Mouse (Mus musculus) C2C12 (cell line): ENCODE measurements around the gene Wscd1.

Experiments
- CTCF ChIP-seq: IDR thresholded peaks from one replicate; pipeline ENCODE4 v1.5.1; 2011; ENCODE audit not compliant: control insufficient read depth, insufficient read depth, insufficient read length
- MYOG ChIP-seq: IDR thresholded peaks from one replicate; pipeline ENCODE4 v1.6.1; 2011; ENCODE audit not compliant: control insufficient read depth, insufficient read length; ENCODE audit errors: extremely low read depth
- USF1 ChIP-seq: IDR thresholded peaks from one replicate; pipeline ENCODE4 v1.6.1; 2011; ENCODE audit warnings: low read depth, mild to moderate bottlenecking, control low read depth, moderate library complexity

- TF ChIP-seq CTCF (no peak), USF1 (no peak), MYOG (no peak)
Measured at GRCm38 (mm10) chr11:71822031-71822430, 72.3 kb downstream of the Wscd1 start.
